Mouse (Mus musculus) large intestine, adult 2 months (tissue): ENCODE data around the gene Glis2. TPM values are rescaled to one million over a fixed set of nuclear protein-coding genes. Genes with fewer than 3 reads are reported as not detected.
"Not testable (repeated sequence)": the region's sequence is repeated elsewhere in the genome, so short reads cannot be mapped to it uniquely, and the experiment has no call there.

Experiments used
- DNase-seq: peaks from one replicate; pipeline ENCODE4 v3.0.0-alpha.2; 2012; ENCODE audit warnings: low read depth, low spot score
- WGBS: fragments of 180-500 bp; shearing (Covaris S2); methylation state at CpG from one replicate; pipeline ENCODE4 v1.1.7; 2018; 5-methylcytosine and 5-hydroxymethylcytosine counted together
- polyA plus RNA-seq: library from polyadenylated mRNA; depleted of rRNA; stranded (reverse); fragments of >200 nt; gene quantifications from 2 replicates; pipeline ENCODE4 v1.2.3, GENCODE M21; 2012

Gene Glis2
- polyA plus RNA-seq, 1 experiment: 8.1 TPM

- no peak for DNase-seq
- WGBS: 70% methylated on average over 2 of the region's 2 CpGs
Observed at GRCm38 (mm10) chr16:4576873-4577272, 17.6 kb upstream of the Glis2 start.

GRCm38 (mm10) chr16:4578630-4579029 lies 15.9 kb upstream of the Glis2 start:
- WGBS: 58% methylated on average over 7 of the region's 7 CpGs
- DNase-seq: no peak

GRCm38 (mm10) chr16:4581179-4581578 lies 13.3 kb upstream of the Glis2 start:
- not testable (repeated sequence) for DNase-seq
- WGBS: 92% methylated on average over 4 of the region's 4 CpGs

- 70% methylated on average over 3 of the region's 3 CpGs for WGBS
- no peak for DNase-seq
Observed at GRCm38 (mm10) chr16:4583807-4584206, 10.7 kb upstream of the Glis2 start.

GRCm38 (mm10) chr16:4584438-4584837 lies 10.1 kb upstream of the Glis2 start:
- WGBS: 59% methylated on average over 5 of the region's 5 CpGs
- no peak for DNase-seq

GRCm38 (mm10) chr16:4585642-4586530 lies 8.6 kb upstream of the Glis2 start:
- 3% methylated on average over 14 of the region's 14 CpGs for WGBS
- no peak for DNase-seq

- peak; percentile 90 for DNase-seq
- 1% methylated on average over 43 of the region's 43 CpGs for WGBS
Observed at GRCm38 (mm10) chr16:4586531-4587123, 7.9 kb upstream of the Glis2 start.

GRCm38 (mm10) chr16:4587516-4588210 lies 6.8 kb upstream of the Glis2 start:
- DNase-seq: no peak
- WGBS: 28% methylated on average over 5 of the region's 5 CpGs

- no peak for DNase-seq
- WGBS: 96% methylated on average over 9 of the region's 9 CpGs
Observed at GRCm38 (mm10) chr16:4590236-4590635, 4.3 kb upstream of the Glis2 start.

- 13% methylated on average over 32 of the region's 32 CpGs for WGBS
- no peak for DNase-seq
Observed at GRCm38 (mm10) chr16:4592909-4593875, 1.3 kb upstream of the Glis2 start.

- DNase-seq: no peak
- under 1% methylated on average over 49 of the region's 52 CpGs for WGBS
Observed at GRCm38 (mm10) chr16:4594814-4595526, 457 bp downstream of the Glis2 start.

- DNase-seq: no peak
- WGBS: 14% methylated on average over 5 of the region's 5 CpGs
Observed at GRCm38 (mm10) chr16:4595527-4595963, 1.0 kb downstream of the Glis2 start.

- WGBS: 52% methylated on average over 3 of the region's 3 CpGs
- no peak for DNase-seq
Observed at GRCm38 (mm10) chr16:4596141-4596728, 1.7 kb downstream of the Glis2 start.

GRCm38 (mm10) chr16:4596836-4597235 lies 2.3 kb downstream of the Glis2 start:
- 53% methylated on average over 2 of the region's 2 CpGs for WGBS

GRCm38 (mm10) chr16:4597296-4597695 lies 2.8 kb downstream of the Glis2 start:
- no peak for DNase-seq
- WGBS: 65% methylated on average over 7 of the region's 7 CpGs

More at GRCm38 (mm10) chr16:4596836-4597235, 2.3 kb downstream of the Glis2 start:
- DNase-seq: no peak

- WGBS: 80% methylated on average over 5 of the region's 5 CpGs
- DNase-seq: no peak
Observed at GRCm38 (mm10) chr16:4598041-4598440, 3.5 kb downstream of the Glis2 start.

GRCm38 (mm10) chr16:4598891-4599543 lies 4.5 kb downstream of the Glis2 start:
- DNase-seq: no peak
- WGBS: 50% methylated on average over 6 of the region's 6 CpGs

GRCm38 (mm10) chr16:4599616-4600015 lies 5.1 kb downstream of the Glis2 start:
- 88% methylated on average over 3 of the region's 3 CpGs for WGBS
- no peak for DNase-seq
